Comparison of ENCODE assay signal across 9 mouse cellular contexts in the genomic region with DNA sequence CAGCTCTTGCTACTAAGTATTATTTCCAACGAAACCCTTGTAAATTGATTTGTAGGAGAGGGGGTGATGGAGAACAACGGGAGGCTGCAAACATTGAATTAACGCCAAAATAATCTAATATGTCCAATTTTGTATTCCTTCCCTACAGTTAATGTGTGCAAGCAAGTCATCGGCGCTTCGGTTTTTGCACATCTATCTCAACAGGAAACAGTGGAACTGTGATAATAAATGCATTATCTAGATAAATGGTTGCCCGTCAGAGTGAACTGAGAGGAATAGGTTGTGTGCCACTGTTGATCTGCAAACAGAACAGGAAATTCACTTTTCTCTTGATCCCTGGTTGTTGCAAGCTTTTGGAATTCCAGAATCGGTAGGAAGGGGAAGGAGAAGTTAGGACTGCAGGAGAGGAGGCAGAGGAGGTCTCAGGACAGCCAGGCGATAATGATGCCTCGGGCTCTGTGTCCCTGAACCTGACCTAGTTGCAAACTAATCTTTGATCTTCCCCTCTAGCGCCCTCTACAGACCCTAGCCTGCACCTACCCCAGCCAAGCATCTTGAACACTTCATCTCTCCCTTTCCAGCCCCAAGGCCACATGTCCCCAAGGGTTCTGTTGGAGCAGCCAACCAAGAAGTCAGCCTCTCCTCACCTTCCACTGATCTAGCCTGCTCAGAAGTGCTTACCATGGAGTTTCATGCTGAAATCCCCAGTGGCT.
DNase-seq lines count a peak whose midpoint lies in the region; ATAC-seq and TF ChIP-seq lines count a peak whose summit lies in the region.
"Had no signal": no experiment of that assay in that cellular context is flagged by ENCODE, and none has a peak within 500 bp of the region (broad histone marks: within the 10 kb centered on the region; RNA-seq: fewer than 3 reads in every experiment).

No protein-coding gene starts in this region.

- no peak for TF ChIP-seq POLR2A in heart, adult 2 months (IDR thresholded peaks at IDR 0.05; ENCODE audit: insufficient read depth, low read depth, low read length)
- TF ChIP-seq POLR2A in testis, adult 2 months (IDR thresholded peaks at IDR 0.05; ENCODE audit: control insufficient read depth, low read depth, low read length): no peak

- no peak overlapping the region for H3K4me3 ChIP-seq in heart, adult 2 months
- no peak overlapping the region for H3K4me3 ChIP-seq in testis, adult 2 months (ENCODE audit: control insufficient read depth, low read depth, low read length)
- H3K4me3 ChIP-seq: heart, embryonic 13.5 days had no signal

- DNase-seq in heart, adult 2 months: peak in 1 of 2 experiments; percentile 14
- no peak for DNase-seq in heart, postnatal 4 days
- peak; percentile 55 for DNase-seq in A20 (ENCODE audit: low read depth, low spot score)
- DNase-seq in adrenal gland, adult 2 months: peak; percentile 73
- DNase-seq in neural tube, embryonic 10.5 days (ENCODE audit: extremely low spot score, low spot score): no peak
- DNase-seq in right cerebral cortex, postnatal 4 days: no peak

- H3K79me2 ChIP-seq in heart, adult 2 months (replicated peaks; ENCODE audit: control insufficient read depth, insufficient read depth, low read length): no peaks in the 10 kb centered on the region

- H3K4me1 ChIP-seq in heart, adult 2 months (ENCODE audit: control insufficient read depth, insufficient read depth, low read length): peaks cover 1% of the 10 kb centered on the region
- H3K4me1 ChIP-seq in testis, adult 2 months (ENCODE audit: control insufficient read depth, insufficient read depth, low read length): no peaks in the 10 kb centered on the region; the same call in 1 of the 2 replicates

- ATAC-seq in erythroid progenitor cell, adult 5-6 weeks (replicated peaks; ENCODE audit: low FRiP score, poor library complexity, severe bottlenecking): 0 out of 2 replicates have a peak, but pooled peaks have one; percentile 25

- 49% methylated on average over 11 of the region's 11 CpGs for WGBS in heart, adult 2 months

- no peak overlapping the region for H3K9ac ChIP-seq in heart, adult 2 months (ENCODE audit: low read depth, low read length)
- H3K9ac ChIP-seq: heart, embryonic 13.5 days had no signal

- H3K27ac ChIP-seq in heart, adult 2 months: no peak overlapping the region
- no peak overlapping the region for H3K27ac ChIP-seq in testis, adult 2 months (ENCODE audit: control insufficient read depth, insufficient read depth, low read depth, low read length)
- H3K27ac ChIP-seq: heart, embryonic 13.5 days had no signal

- no peaks in the 10 kb centered on the region for H3K27me3 ChIP-seq in heart, adult 2 months (ENCODE audit: control insufficient read depth, insufficient read depth, low read length)
- H3K27me3 ChIP-seq in testis, adult 2 months (ENCODE audit: control insufficient read depth, insufficient read depth, low read length): no peaks in the 10 kb centered on the region
- H3K27me3 ChIP-seq: heart, embryonic 13.5 days had no signal

- intact Hi-C loops in heart, adult 2 months (cut with DNase I): no loop called here

- TF ChIP-seq EP300 in heart, adult 2 months (IDR thresholded peaks at IDR 0.05; ENCODE audit: insufficient read depth, low read depth, low read length): no peak

- TF ChIP-seq CTCF in heart, adult 2 months (IDR thresholded peaks at IDR 0.05): peak; percentile 47
- TF ChIP-seq CTCF in testis, adult 2 months (IDR thresholded peaks at IDR 0.05; ENCODE audit: control insufficient read depth, insufficient read depth, insufficient replicate concordance, low read depth, low read length): peak; percentile 69; the same call in 1 of the 2 replicates

- H3K36me3 ChIP-seq in heart, adult 2 months (ENCODE audit: control insufficient read depth, insufficient read depth, low read length): no peaks in the 10 kb centered on the region
- no peaks in the 10 kb centered on the region for H3K36me3 ChIP-seq in testis, adult 2 months (ENCODE audit: control insufficient read depth, insufficient read depth, low read length)
- H3K36me3 ChIP-seq: heart, embryonic 13.5 days had no signal

Comparison
In these comparisons a context has a peak if more than half of its experiments do, and no peak if none do; other contexts are left out.
1. DNase-seq: peak in A20 (single experiment) and adrenal gland, adult 2 months (single experiment); none in heart, postnatal 4 days (single experiment), neural tube, embryonic 10.5 days (single experiment) and right cerebral cortex, postnatal 4 days (single experiment).